Mouse (Mus musculus) left cerebral cortex, adult 11 months (tissue): ENCODE results near the gene Dnajb8.

Experiments used
- DNase-seq: peaks from one replicate; pipeline ENCODE4 v3.0.0; 2022; ENCODE audit warnings: low spot score

The Dnajb8 gene

DNA sequence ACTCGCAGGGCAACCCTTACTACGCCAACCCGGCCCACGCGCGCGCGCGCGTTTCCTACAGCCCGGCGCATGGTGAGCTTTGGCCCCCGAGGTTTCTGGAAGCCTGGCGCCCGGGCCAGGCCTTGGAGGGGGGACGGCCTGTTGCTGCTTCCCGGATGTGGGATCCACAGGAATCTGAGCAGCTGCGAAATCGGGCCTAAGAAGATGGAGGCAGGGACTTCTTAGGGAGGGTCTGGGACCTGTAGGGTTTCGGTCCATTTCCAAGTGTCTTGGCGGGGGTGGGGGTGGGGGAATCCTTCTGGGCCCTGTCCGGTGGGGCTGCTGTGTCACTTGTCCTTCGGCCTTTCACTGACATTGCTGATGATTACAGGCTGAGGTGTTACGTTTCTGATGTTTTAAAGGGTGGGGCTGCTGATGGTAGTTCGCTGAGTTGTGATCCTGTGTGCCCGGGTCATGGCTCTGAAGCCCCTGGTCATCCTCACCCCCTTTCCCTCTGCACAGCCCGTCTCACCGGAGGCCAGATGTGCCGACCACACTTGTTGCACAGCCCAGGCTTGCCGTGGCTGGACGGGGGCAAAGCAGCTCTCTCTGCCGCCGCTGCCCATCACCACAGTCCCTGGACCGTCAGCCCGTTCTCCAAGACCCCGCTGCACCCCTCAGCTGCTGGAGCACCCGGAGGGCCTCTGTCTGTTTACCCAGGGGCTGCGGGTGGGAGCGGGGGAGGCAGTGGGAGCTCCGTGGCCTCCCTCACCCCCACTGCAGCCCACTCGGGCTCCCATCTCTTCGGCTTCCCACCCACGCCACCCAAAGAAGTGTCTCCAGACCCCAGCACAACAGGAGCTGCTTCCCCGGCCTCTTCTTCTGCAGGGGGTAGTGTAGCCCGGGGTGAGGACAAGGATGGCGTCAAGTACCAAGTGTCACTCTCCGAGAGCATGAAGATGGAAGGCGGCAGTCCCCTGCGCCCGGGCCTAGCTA lies 22.1 kb upstream of the Dnajb8 start:
- no peak for DNase-seq

DNA sequence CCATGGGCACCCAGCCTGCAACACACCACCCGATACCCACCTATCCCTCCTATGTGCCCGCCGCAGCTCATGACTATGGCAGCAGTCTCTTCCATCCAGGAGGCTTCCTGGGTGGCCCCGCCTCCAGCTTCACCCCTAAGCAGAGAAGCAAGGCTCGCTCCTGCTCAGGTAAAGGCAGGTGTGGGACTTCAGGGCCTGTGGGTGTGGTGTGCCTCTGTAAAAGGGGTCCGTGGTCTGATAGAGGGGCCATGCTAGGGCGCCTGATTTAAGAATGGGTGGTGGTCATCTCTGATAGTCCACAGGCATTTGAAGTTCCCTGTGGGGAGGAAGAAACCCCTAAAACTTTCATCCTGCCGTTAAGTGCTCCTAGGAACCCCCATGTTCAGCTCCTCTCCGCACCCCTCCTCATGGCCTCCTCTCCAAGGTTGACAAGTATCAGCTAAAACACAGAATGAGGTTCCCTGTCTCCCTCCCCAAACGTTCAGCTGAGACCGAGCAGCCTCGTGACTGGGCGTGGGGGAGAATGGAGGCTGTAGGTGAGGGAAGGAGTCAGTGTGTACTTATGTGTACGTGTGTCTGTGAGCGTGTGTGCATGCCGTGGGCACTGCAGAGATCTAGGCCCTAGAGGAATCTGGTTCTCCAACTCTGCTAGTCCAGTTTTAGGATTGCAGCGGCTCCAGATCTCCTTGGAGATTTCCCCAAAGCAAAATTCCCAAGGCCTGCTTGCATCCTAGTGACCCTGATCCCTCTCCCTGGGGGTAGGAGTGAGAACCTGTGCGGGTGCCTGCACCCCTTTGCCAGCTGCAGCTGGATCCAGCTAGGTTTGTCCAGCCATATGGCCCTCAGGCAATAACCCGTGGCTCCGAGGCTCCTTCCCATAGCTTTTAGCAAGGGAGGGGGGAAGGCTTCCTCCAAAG lies 21.1 kb upstream of the Dnajb8 start:
- no peak for DNase-seq

DNA sequence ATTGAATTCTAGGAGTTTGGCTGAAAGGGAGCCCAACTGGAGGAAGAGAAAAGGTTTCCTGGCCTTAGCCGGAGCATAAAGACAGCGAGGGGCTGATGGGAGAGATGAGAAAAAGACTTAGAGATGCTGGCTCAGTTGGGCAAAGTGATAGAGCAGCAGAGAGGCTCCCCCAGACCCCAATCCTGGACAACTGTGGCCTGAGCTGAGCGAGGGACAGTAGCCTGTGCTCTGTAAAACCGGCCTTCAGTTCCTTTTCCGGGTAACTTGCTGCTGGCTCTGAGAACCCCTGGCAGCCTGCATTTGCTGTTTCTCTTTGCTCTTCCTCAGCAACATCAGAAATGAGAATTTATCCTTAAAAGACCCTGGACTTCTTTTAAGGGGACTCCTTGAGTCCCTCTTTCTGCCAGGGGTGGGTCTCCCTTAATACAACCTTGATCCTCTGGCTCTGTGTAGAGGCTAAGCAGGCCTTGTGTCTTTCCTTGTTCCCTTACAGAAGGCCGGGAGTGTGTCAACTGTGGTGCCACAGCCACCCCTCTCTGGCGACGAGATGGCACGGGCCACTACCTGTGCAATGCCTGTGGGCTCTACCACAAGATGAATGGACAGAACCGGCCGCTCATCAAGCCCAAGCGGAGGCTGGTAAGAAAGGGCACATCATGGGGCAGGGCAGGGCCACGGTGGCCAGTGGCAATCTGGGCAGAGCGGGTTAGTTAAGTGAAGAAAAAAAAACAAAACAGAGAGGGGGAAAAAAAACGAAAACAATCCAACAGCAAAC lies 20.0 kb upstream of the Dnajb8 start:
- DNase-seq, result no peak

DNA sequence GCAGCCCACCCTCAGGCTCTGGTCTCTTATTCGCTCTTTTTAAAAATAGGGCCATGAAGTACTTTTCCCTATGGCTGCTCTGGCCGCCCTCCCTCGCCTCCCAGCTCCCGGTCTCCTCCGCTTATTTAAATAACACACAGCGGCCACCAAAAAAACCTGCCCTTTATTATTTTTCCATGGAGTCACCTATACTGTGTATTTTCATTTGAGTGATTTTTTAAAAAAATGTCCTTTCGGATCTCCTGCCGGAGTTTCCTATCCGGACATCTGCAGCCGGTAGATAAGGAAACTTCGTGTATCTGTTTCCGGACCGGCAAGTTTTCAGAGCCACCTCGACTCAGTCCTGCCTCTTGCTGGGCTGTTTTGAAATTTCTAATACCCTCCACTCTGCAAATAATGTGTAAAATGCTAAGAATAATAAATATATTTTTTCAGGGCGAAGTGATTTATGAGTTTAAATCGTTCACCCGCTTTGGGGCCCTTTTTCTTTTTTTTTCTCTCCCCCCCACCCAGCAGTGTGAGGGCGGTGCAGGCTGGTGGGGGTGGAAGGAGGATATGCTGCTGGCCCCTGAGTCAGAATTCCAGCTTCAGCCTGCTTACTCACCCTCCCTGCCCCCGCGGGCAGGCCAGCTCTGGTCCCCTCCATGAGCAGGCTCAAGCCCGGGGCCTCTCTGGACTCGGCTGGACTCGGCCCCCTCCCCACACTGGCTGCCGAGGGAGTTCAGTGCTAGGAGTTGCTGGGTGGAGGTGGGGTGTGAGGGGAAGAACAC lies 19.0 kb upstream of the Dnajb8 start:
- DNase-seq, result no peak

DNA sequence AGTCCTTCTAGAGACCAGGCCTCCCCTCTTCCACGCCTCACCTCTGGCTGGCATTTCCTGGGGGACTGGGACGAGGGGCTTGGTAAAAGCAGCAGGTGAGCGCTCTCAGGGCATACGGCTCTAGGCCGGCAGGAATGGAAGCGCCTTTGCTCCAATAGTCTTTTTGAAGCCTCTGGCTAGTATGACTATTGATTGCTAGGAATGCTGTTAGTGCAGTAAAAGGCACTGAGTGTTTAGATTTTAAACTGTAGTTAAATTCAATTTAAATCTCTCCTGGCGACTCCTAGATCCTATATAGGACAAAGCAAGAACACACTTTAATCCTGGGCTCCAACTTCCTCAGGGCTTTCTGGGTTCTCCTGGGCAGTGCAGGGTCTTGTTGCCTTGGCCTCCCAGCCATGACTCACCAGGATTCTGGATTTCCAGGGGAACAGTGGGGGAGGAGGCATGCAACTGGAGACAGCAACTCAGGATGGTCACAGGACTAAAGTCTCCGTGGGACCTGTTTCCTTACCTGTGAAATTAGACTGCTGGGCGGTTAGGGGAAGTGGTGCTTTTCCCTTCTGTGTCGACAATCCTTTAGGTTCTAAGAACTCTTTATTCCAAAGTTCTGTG lies 18.2 kb upstream of the Dnajb8 start:
- DNase-seq, result no peak

DNA sequence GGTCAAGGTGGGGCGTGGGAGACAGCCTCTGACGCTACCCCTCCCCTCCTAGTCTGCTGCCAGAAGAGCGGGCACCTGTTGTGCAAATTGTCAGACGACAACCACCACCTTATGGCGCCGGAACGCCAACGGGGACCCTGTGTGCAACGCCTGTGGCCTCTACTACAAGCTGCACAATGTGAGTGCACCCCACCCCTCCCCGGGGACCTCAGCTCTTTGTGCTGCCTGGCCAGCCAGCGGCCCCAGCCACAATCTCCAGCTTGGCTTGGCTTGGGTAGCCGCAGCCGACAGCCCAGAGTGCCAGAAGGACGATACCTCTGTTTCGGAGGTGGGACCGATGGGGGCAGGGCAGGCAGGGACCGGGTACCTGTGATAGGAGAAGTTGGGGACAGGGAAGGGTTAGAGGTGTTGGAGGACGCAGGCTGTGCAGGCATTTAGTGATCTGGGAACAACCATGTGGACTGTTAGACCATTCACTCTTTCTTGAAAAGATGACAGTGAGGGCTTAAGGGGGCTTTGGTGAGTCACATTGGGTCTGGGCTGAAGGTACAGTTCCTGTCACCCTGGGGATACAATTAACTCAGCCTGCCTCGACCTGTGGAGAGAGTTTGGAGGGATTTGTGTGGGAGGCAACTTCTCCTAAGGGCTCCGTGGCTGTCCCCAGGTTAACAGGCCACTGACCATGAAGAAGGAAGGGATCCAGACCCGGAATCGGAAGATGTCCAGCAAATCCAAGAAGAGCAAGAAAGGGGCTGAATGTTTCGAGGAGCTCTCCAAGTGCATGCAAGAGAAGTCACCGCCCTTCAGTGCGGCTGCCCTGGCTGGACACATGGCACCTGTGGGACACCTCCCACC lies 17.3 kb upstream of the Dnajb8 start:
- no peak for DNase-seq

DNA sequence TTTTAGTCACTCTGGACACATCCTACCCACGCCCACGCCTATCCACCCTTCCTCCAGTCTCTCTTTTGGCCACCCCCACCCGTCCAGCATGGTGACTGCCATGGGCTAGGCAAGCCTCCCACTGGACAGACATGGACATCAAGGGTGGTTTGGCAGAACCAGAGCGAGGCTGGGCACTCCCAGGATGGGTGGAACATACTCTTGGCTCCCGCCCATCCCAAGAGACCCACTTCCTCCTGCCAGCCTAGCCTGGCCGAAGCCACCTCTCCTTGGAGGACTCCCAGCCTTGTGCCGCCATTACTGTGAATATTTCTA lies 16.7 kb upstream of the Dnajb8 start:
- no peak for DNase-seq

DNA sequence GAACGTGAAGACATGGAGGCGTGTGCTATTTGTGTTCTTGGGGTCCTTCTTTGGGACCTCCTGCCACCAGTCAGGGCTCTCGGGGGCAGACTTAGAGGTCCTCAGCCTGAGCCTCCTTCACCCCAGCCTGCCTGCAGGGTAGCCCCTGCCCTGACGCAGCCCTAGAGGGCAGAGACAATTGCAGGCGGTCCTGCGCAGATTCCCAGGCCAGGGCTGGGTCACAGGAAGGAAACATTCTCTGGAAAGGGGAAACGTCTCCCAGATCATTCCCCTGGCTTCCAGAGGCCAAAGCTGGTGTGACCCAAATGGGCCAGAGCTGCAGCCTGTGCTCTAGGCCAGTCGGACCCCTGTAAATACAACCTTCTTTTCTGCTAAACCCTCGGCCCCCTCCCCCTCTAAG lies 16.1 kb upstream of the Dnajb8 start:
- no peak for DNase-seq

DNA sequence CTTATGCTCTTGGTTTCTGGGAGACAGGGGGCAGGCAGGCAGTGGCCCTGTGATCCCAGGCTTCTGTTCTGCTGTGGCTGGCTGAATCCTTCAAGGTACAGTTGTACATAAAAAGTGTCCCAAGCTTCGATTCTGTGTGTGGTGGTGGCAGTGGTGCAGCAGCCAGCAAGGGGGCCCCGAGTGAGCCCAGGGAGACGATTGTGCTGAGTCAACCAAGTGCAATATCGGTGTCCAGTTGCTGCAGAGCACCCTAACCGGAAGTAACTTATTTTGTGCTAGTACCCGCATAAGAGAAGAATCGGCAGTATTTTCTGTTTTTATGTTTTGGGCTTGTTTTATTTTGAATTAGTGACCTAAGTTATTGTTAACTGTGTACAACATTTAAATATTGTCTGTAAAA lies 15.5 kb upstream of the Dnajb8 start:
- DNase-seq, result no peak

DNA sequence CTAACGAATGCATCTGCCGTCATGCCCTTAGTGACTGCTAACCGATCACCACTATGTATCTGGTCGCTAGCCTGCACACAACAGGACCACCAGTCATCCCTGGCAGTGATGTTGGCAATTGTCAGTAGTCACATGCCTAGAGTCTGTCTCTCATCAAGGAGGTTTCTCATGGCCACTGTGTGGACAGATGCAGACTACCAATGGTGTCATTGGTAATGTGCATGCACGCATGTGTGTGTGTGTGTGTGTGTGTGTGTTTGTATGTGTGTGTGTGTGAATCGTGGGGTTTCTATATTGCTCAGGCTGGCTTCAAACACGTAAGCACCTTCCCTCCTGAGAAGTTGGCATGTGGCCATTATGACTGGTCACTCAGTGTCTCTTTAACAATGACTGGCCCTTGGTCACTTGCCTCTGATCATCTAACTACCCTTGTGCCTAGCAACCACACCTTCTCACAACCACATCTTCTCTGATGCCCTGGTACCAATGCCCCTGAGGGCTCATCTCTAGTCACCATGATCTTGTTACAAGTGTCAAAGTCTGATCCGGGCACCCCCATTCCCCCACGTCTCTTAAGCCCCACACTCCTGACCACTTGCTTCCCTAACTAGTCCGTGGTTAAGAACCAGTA lies 14.6 kb upstream of the Dnajb8 start:
- no peak for DNase-seq

DNA sequence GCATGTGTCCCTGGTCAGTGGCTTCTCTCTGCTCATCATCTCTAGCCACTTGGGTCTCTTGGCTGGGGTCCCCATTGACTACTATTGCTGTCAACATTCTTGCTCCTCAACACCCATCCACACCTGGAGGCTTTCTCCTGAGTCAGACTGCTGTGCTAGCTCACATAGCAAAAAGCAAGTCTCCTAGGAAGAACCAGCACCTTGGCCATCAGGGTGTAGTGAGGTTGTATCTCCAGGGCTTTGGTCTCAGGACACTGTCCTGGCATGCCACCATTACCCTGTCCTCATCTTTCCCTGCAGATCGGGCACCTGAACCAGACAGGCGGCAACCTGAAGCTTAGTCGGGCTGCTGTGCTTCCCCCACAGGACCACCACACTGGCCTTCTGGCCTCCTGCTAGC lies 13.7 kb upstream of the Dnajb8 start:
- no peak for DNase-seq

DNA sequence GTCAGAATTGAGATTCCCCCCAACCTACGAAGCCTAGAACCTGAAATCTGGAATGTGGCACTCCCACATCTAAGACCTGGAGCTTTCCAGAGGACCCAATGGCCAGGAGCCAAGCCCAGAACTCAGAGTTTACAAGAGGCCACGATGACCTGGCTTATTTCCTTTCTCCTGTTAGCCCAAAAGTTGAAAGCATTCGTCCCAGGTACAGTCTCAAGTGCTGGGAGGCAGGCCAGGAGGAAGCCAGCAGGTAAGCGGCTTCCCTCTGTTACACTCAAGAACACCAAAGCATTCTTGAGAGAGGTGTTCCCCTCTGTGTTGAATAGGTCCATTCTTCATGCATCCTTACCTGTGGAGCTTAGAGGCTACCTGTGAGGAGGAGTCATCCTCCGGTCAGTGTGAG lies 12.6 kb upstream of the Dnajb8 start:
- no peak for DNase-seq

DNA sequence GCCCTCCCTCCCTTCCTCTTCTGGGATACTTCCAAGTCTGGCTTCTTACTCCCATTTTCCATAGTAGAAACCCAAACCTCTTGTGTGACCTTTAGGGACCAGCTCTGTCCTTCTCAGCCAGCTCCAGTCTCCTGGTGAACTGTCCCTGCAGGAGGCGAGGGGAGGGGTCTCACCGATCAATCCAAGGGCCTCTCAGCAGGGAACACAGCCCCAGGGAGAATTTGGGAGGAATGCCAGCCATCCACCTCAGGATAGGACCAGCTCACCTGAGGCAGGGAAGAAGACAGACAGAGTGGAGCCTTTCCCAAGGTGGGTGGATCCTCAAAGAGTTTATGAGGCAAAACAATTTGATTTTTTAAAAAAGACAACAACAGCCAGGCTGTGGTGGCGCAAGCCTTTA lies 11.9 kb upstream of the Dnajb8 start:
- DNase-seq, result no peak

DNA sequence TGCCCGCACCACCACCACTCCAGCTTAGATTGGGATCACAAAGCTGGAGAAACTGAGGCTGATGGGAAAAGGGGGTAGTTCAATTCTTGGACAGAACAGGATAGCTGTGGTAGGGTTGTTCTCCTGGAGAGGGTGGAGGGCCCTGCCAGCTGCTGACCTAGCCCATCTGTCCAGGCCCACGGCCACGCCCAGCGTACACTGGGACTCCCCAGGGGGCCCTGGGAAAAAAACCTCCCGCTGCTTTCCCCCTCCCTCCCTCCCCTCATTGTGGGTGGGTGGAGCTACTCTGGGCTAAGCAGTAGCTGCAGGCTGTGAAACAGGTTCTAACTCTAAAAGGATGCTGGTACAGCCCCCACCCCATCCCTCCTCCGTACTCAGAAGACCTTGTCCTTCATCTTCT lies 6.3 kb upstream of the Dnajb8 start:
- no peak for DNase-seq

DNA sequence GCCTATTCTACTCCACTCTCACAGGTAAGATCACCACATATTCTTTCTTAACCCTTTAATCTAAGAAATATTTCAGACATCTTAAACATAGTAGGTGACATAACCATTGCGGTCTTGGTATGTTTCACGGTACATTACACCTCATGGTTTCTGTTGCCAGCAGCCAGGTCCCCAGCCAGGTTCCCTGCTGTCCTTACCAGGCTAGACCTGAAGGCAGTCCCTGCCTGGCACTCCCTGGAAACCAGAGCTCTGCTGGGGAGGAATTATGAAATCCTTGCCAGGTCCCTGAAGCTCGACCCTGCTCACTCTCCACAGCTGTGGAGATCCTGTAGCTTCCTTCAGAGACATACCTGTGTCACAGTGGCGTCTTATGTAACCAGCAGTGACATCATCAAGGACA lies 5.9 kb upstream of the Dnajb8 start:
- no peak for DNase-seq

DNA sequence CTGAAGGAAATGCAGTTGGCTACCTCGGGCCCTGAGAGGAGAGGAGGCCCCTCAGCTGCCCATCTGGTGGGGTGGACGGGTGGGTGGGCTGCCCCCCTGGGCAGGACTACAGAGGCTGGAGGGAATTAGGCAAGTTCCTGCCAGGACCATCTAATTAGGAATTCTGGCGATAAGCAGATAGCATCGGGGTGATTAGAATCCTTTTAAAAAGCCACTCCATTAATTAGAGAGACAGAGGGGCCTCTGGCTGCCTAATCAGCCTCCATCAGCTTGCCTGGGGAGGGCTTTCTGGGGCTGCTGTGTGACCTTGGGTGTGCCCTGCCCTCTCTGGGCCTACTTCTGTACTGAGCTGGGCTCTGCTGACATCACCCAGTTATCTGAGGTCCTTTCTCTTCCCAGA lies 3.0 kb upstream of the Dnajb8 start:
- DNase-seq, result no peak

DNA sequence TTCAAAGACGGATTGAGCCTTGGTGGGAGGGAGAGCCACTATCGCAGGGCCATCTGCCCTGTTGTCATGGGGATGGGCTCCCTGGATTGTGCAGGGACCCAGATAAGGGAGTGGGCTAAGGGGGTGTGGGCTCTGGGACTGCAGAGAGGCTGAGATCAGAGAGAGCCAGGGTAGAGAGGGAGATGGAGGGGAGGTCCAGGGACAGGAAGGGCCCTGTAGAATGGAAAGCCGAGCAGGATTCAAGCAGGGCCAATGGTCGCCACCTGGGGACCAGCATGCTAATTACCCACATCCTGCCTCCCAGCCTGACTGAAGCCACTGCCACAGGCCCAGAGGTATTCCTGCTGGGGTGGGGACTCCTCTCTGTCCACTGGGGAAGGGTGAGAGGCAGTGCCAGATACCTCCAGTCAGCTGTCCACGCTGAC lies 4.5 kb downstream of the Dnajb8 start:
- no peak for DNase-seq

DNA sequence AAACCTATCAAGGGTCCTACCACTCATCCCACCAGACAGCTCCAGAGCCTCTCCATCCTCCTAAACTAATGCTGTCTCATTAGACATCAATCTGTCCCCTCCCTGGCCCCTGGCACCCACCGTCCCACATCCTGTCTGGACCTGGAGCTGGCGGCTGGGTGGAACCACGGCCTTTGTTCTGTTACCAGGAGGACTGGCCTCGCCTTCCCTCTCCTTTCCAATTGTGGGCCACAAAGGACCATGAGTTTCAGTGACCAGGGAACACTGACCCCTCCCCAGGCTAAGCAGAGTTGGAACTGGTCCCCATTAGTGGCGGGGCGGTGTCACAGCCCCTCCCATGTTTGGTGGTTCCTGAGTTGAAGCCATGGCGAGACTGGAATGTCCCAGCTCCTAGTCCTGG lies 5.5 kb downstream of the Dnajb8 start:
- DNase-seq, result no peak

DNA sequence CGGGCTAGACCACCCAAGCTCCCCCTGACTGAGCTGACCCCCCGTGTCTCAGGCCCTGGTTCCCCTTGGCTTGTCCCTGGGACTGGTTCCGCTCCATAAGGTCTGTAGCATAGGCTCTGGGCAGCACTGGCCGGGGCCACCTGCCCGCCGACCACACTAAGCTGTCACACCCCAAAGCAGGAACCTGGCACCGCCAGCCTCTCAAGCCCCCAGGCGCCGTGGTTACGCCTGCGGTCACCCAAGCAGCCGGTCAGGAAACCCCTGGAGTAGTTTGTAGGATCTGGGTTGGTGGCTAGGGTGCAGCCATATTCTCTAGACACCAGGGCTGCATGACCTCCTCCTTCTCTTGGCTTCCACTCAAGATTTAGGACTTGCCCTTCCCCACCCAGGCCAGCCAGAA lies 7.2 kb downstream of the Dnajb8 start:
- no peak for DNase-seq

DNA sequence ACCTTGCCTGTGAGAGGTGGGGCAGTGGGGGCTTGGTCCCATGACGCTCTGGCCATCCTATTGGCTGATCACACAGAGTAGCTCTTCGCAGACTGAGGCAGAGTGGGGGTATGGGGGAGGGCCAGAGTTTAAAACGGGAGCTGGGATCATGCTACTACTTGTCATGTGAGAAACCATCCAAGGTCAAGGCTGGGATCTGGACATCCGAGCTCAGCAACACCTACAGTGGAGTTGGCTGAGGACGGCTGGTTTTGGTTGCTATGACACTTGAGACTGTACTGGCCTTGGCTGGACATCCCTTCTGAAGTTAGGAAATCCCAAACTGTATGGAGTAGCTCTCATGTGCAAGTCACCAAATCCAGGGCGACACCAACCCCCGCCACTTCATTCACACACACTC lies 9.8 kb downstream of the Dnajb8 start:
- DNase-seq, result no peak
